Mouse (Mus musculus) midbrain, embryonic 14.5 days (tissue): ENCODE results near the gene Vmac. TPM values are rescaled to one million over a fixed set of nuclear protein-coding genes. Genes with fewer than 3 reads are reported as not detected.

Experiments used
- ATAC-seq: fragments of 200-750 bp; cut with Nextera tagmentation; 2 replicates; pipeline ENCODE4 v1.8.0; 2017; ENCODE audit warnings: moderate number of reproducible peaks, moderate library complexity; ENCODE audit not compliant: low FRiP score, low TSS enrichment
- DNase-seq: peaks from one replicate; pipeline ENCODE4 v3.0.0-alpha.2; 2015
- H3K27ac ChIP-seq: fragments of 300-500 bp; sonication (generic); replicated peaks from 2 replicates; pipeline ENCODE4 v1.5.1; 2014; ENCODE audit warnings: mild to moderate bottlenecking, low read depth, low read length, moderate library complexity
- H3K27me3 ChIP-seq: fragments of 300-500 bp; sonication (generic); 2 replicates; pipeline ENCODE4 v1.6.1; 2014; ENCODE audit warnings: low read length, control low read depth, mixed read lengths; ENCODE audit not compliant: control insufficient read depth, insufficient read depth
- H3K36me3 ChIP-seq: fragments of 300-500 bp; sonication (generic); 2 replicates; pipeline ENCODE4 v1.6.1; 2014; ENCODE audit warnings: low read length, control low read depth; ENCODE audit not compliant: control insufficient read depth, insufficient read depth
- H3K4me1 ChIP-seq: fragments of 300-500 bp; sonication (generic); 2 replicates; pipeline ENCODE4 v1.6.1; 2014; ENCODE audit warnings: mild to moderate bottlenecking, antibody characterized with exemption, low read length, control low read depth; ENCODE audit not compliant: control insufficient read depth, insufficient read depth
- H3K4me2 ChIP-seq: fragments of 300-500 bp; sonication (generic); 2 replicates; pipeline ENCODE4 v1.6.1; 2014; ENCODE audit warnings: mild to moderate bottlenecking, low read length, moderate library complexity
- H3K4me3 ChIP-seq: fragments of 300-500 bp; sonication (generic); replicated peaks from 2 replicates; pipeline ENCODE4 v1.5.1; 2014; ENCODE audit warnings: low read depth, low read length
- H3K9ac ChIP-seq: fragments of 300-500 bp; sonication (generic); replicated peaks from 2 replicates; pipeline ENCODE4 v1.6.1; 2014; ENCODE audit warnings: mild to moderate bottlenecking, low read length, moderate library complexity
- H3K9me3 ChIP-seq: fragments of 300-500 bp; sonication (generic); 2 replicates; pipeline ENCODE4 v1.6.1; 2016; ENCODE audit warnings: low read length, control low read depth, mixed read lengths; ENCODE audit not compliant: control insufficient read depth
- WGBS: fragments of 180-500 bp; shearing (Covaris S2); extraction: QIAGEN DNeasy Blood & Tissue Kit; methylation state at CpG from one replicate; pipeline ENCODE4 v1.1.7; 2014; 5-methylcytosine and 5-hydroxymethylcytosine counted together
- polyA plus RNA-seq: library from polyadenylated mRNA; unstranded; fragments of >200 nt; fragmentation: Nextera tagmentation; extraction: Ambion mirVana; gene quantifications from 2 replicates; pipeline ENCODE4 v1.2.1, GENCODE M21; 2014

The Vmac gene
- polyA plus RNA-seq, result 17.6 and 18.5 TPM in 2 replicates

DNA sequence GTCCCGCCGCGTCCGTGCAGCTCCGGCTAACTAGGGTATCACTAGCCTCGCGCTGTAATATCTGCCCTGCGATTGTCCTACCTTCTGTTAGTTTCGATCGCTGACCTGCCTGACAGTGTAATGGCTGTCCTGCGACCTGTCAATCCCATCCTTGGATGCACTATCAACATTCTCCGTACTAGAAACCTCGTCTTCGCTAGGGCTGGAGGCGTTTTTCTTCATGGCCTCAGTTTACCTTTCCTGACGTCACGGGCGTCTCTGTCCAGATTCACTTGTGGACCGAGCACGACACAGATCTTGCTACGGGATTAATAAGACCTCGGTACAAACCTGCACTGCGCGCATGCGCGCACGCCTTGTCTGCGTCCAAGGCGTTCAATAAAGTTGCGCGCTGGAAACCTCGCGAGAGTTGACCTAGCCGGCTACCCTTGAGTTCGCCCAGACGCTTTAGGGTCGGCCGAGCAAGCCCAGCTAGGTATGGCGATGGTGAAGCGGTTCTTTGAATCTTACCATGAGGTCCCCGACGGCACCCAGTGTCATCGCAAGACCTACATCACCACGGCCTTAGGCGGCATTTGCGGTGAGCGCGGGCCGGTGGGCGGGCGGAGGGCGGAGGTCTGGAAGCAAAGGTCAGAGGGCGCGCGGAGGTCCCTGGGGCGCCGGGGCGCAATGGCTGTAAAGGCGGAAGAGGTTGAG lies at the start of gene Vmac, which contains the start of gene Ndufa11:
TSS of gene Vmac (minus strand) at position 660 of the 696 bp plus-strand sequence.
TSS of gene Ndufa11 (plus strand) at position 405 of the 696 bp plus-strand sequence.
- Histone ChIP-seq H3K27ac (peak within 1 kb of the TSS; percentile 85), H3K4me1 (peaks cover 20% of the 10 kb centered on the region), H3K4me3 (peak within 1 kb of the TSS; percentile 80), H3K27me3 (no peaks in the 10 kb centered on the region), H3K4me2 (peak within 1 kb of the TSS; percentile 82), H3K9ac (peak within 1 kb of the TSS; percentile 89), H3K36me3 (peaks cover 20% of the 10 kb centered on the region), H3K9me3 (no peaks in the 10 kb centered on the region)
- DNase-seq (peak; percentile 100), ATAC-seq (peak; percentile 80)
- under 1% methylated on average over 59 of the region's 59 CpGs for WGBS

GRCm38 (mm10) chr17:56766631-56767405 lies 49.0 kb upstream of the Vmac start:
- no peak for ATAC-seq
- Histone ChIP-seq H3K36me3 (peaks cover 45% of the 10 kb centered on the region), H3K4me2 (no peak overlapping the region), H3K9me3 (no peaks in the 10 kb centered on the region), H3K27me3 (no peaks in the 10 kb centered on the region), H3K27ac (no peak overlapping the region), H3K4me3 (no peak overlapping the region), H3K9ac (no peak overlapping the region), H3K4me1 (peaks cover 16% of the 10 kb centered on the region)
- 93% methylated on average over 27 of the region's 27 CpGs for WGBS
- DNase-seq, result no peak

DNA sequence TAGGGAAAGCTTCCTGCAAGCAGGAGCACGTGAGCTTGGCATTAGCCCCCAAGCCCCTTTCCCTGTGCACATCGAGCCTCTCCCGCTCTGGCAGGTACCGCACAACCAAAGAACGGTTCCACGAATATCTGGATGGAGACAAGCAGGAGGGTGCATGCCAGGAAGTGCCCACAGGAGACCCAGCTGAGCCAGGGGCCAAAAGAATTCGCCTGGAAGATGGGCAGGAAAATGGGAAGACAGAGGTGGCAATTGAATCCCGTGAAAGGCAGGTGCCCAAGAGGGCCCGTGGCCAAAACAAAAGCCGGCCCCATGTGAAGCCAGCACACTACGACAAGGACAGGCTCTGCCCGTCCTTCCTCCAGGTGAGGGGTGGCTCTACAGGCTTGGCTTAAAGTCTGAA lies 47.6 kb upstream of the Vmac start:
- no peaks in the 10 kb centered on the region for H3K9me3 ChIP-seq
- H3K4me3 ChIP-seq, result peak overlapping the region; percentile 72
- peak overlapping the region; percentile 95; the same call in 1 of the 2 replicates for H3K27ac ChIP-seq
- H3K36me3 ChIP-seq, result peaks cover 40% of the 10 kb centered on the region
- DNase-seq, result no peak
- peak overlapping the region; percentile 73; the same call in 1 of the 2 replicates for H3K9ac ChIP-seq
- H3K4me1 ChIP-seq, result peaks cover 23% of the 10 kb centered on the region
- no peaks in the 10 kb centered on the region for H3K27me3 ChIP-seq
- 58% methylated on average over 12 of the region's 12 CpGs for WGBS
- ATAC-seq, result peak; percentile 1; the same call in 1 of the 2 replicates
- peak overlapping the region; percentile 62 for H3K4me2 ChIP-seq

DNA sequence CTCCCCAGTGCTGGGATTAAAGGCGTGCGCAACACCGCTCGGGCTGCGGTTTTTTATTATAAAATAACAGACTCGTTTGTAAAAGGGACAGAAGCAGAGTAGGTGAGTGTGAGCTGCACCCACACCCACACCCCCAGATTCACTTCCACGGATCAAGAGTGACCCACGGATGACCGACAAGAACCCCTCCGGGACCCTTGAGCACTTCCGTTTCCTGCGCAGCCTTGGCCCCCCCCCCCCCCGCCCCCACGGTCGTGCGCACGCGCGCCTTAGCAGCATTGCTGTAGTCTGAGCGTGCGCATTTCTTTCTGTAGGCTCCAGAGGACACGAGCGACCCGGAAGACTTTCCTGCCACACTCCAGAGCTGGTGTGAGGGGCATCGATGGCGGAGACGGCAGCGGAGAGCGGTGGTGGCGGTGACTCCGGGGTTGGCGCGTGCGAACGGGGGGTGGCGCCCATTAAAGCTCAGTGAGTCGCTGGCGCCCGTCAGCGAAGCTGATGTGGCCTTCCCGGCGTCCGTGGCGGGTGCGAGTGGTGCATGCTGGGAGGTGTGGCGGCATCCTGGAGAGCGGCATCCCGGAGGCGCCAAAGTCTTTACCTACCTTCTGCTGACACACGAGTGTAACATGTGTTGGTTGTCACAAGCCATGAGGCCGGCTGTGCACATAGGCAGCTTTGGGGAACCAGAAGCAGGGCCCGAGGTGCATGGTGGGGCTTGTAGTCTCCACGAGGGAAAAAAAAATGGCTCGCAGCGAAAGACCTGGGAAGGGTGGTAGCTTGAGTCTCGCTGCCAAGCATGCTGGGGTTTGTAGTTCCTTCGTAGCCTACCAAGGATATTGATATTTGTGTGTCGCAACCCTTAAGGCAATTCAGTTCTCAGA lies 46.9 kb upstream of the Vmac start, which contains the start of gene Dus3l:
TSS of gene Dus3l (plus strand) at position 284 of the 881 bp plus-strand sequence.
- Histone ChIP-seq H3K4me2 (peak within 1 kb of the TSS; percentile 62), H3K27ac (peak within 1 kb of the TSS; percentile 95), H3K36me3 (peaks cover 33% of the 10 kb centered on the region), H3K4me1 (peaks cover 23% of the 10 kb centered on the region), H3K4me3 (peak within 1 kb of the TSS; percentile 72), H3K9ac (peak within 1 kb of the TSS; percentile 73), H3K27me3 (no peaks in the 10 kb centered on the region), H3K9me3 (no peaks in the 10 kb centered on the region)
- peak; percentile 80 for ATAC-seq
- 2% methylated on average over 58 of the region's 58 CpGs for WGBS
- DNase-seq, result peak; percentile 95

GRCm38 (mm10) chr17:56763741-56764250 lies 46.0 kb upstream of the Vmac start:
- Histone ChIP-seq H3K4me3 (peak overlapping the region; percentile 72; the same call in 1 of the 2 replicates), H3K9ac (no peak overlapping the region)

GRCm38 (mm10) chr17:56762769-56763731 lies 45.2 kb upstream of the Vmac start:
- peaks cover 16% of the 10 kb centered on the region for H3K36me3 ChIP-seq
- peak overlapping the region; percentile 74 for H3K4me2 ChIP-seq
- DNase-seq (peak; percentile 70), ATAC-seq (no peak)
- H3K4me3 ChIP-seq, result peak overlapping the region; percentile 44; the same call in 1 of the 2 replicates
- H3K27me3 ChIP-seq, result no peaks in the 10 kb centered on the region; the same call in 1 of the 2 replicates
- H3K9me3 ChIP-seq, result no peaks in the 10 kb centered on the region
- H3K27ac ChIP-seq, result peak overlapping the region; percentile 94
- H3K9ac ChIP-seq, result peak overlapping the region; percentile 65; the same call in 1 of the 2 replicates
- 46% methylated on average over 27 of the region's 27 CpGs for WGBS
- H3K4me1 ChIP-seq, result peaks cover 23% of the 10 kb centered on the region

More at GRCm38 (mm10) chr17:56763741-56764250, 46.0 kb upstream of the Vmac start:
- DNase-seq (no peak), ATAC-seq (no peak)
- peaks cover 23% of the 10 kb centered on the region for H3K4me1 ChIP-seq
- peaks cover 24% of the 10 kb centered on the region for H3K36me3 ChIP-seq
- H3K4me2 ChIP-seq, result peak overlapping the region; percentile 62
- 79% methylated on average over 8 of the region's 8 CpGs for WGBS
- H3K27me3 ChIP-seq, result no peaks in the 10 kb centered on the region
- no peaks in the 10 kb centered on the region for H3K9me3 ChIP-seq
- peak overlapping the region; percentile 94; the same call in 1 of the 2 replicates for H3K27ac ChIP-seq

- 2% methylated on average over 28 of the region's 28 CpGs for WGBS
- peaks cover 6% of the 10 kb centered on the region for H3K36me3 ChIP-seq
- ATAC-seq (peak; percentile 54), DNase-seq (peak; percentile 98)
- peak overlapping the region; percentile 74 for H3K4me2 ChIP-seq
- peak overlapping the region; percentile 44 for H3K4me3 ChIP-seq
- peaks cover 28% of the 10 kb centered on the region for H3K4me1 ChIP-seq
- H3K9ac ChIP-seq, result peak overlapping the region; percentile 65
- H3K27ac ChIP-seq, result peak overlapping the region; percentile 94
- H3K9me3 ChIP-seq, result no peaks in the 10 kb centered on the region
- H3K27me3 ChIP-seq, result peaks cover 10% of the 10 kb centered on the region
These were observed 44.2 kb upstream of the Vmac start for GRCm38 (mm10) chr17:56761991-56762410.
